33 mouse cellular contexts compared by ENCODE assay signal in genomic region chr4:155779498-155779897, GRCm38 (mm10). TPM values are rescaled to one million over a fixed set of nuclear protein-coding genes. Genes with fewer than 3 reads are reported as not detected.
DNase-seq lines count a peak whose midpoint lies in the region; TF ChIP-seq lines count a peak whose summit lies in the region.
"Had no signal": no experiment of that assay in that cellular context is flagged by ENCODE, and none has a peak within 500 bp of the region (broad histone marks: within the 10 kb centered on the region; RNA-seq: fewer than 3 reads in every experiment).

No protein-coding gene starts in this region.

- peaks cover 25% of the 10 kb centered on the region for H3K4me1 ChIP-seq in brown adipose tissue, adult 24 weeks (ENCODE audit: control insufficient read depth, insufficient read depth, insufficient read length, low read length)

- DNase-seq in gastrocnemius, adult 2 months = no peak
- DNase-seq in gastrocnemius, adult 8-10 months (ENCODE audit: low spot score in 2 of 2) = no peak
- peak; percentile 31 for DNase-seq in 3T3-L1 (ENCODE audit: low read depth, low spot score)
- DNase-seq in spleen, adult 18-20 months = no peak
- no peak for DNase-seq in right cerebral cortex, postnatal 4 days
- DNase-seq: adrenal gland, postnatal 10 days; adrenal gland, postnatal 36 days; B cell, adult 2 months; cerebellum, adult 11 months; cerebellum, adult 8-10 months; cerebellum, postnatal 36 days; embryo, embryonic 11 days; gastrocnemius, postnatal 25 days; heart, adult 18-20 months had no signal

- H3K27ac ChIP-seq in gastrocnemius, adult 2 months = peak overlapping the region; percentile 97
- H3K27ac ChIP-seq in brown adipose tissue, adult 24 weeks (replicated peaks; ENCODE audit: low read depth, low read length) = peak overlapping the region; percentile 75; the same call in 1 of the 2 replicates
- H3K27ac ChIP-seq: embryonic facial prominence, embryonic 10.5 days; embryonic facial prominence, embryonic 13.5 days; forebrain, embryonic 10.5 days; forebrain, embryonic 13.5 days; hindbrain, embryonic 12.5 days; hindbrain, embryonic 15.5 days had no signal

- intact Hi-C loops in gastrocnemius, adult 2 months (cut with DNase I) = no loop called here

- no peak for TF ChIP-seq CTCF in gastrocnemius, adult 2 months (IDR thresholded peaks at IDR 0.05)

- no peak overlapping the region for H3K4me3 ChIP-seq in gastrocnemius, adult 2 months
- H3K4me3 ChIP-seq in brown adipose tissue, adult 24 weeks (ENCODE audit: insufficient read depth, low read depth, low read length) = no peak overlapping the region
- H3K4me3 ChIP-seq: embryonic facial prominence, embryonic 10.5 days; embryonic facial prominence, embryonic 13.5 days; forebrain, embryonic 10.5 days; forebrain, embryonic 13.5 days; hindbrain, embryonic 12.5 days; hindbrain, embryonic 15.5 days had no signal

RNA-seq across cellular contexts. Expression of gene Vwa1, which starts 5.0 kb away (rescaled TPM):
- 1 to 10 TPM; 4.8 to 7.4 TPM for total RNA-seq in gastrocnemius, adult 2 months (2021)
- 1 to 10 TPM; 4.0 to 8.9 (median 6.2) TPM for total RNA-seq in gastrocnemius, adult 8-10 months (2022)
- polyA plus RNA-seq in brown adipose tissue, adult 24 weeks (2012; ENCODE audit: insufficient read depth, insufficient read length, missing spikeins) = 2.3 and 3.9 TPM in 2 replicates

RNA-seq across cellular contexts. Expression of gene Tmem88b, which starts 6.2 kb away (rescaled TPM):
- total RNA-seq in gastrocnemius, adult 2 months (2021) = 1 to 10 TPM in 1 of 2 experiments, under 1 TPM in 1; 0.66 to 1.1 TPM
- under 1 TPM; 0.21 to 0.72 (median 0.31) TPM for total RNA-seq in gastrocnemius, adult 8-10 months (2022)
- 0.42 and 0.67 TPM in 2 replicates for polyA plus RNA-seq in brown adipose tissue, adult 24 weeks (2012; ENCODE audit: insufficient read depth, insufficient read length, missing spikeins)
- polyA plus RNA-seq: CD4-positive, CD25-positive, alpha-beta regulatory T cell, adult 4 months had no signal

RNA-seq across cellular contexts. Expression of gene Ankrd65, which starts 10.7 kb away (rescaled TPM):
- not detected for total RNA-seq in gastrocnemius, adult 2 months (2021)
- not detected for total RNA-seq in gastrocnemius, adult 8-10 months (2022)
- polyA plus RNA-seq in brown adipose tissue, adult 24 weeks (2012; ENCODE audit: insufficient read depth, insufficient read length, missing spikeins) = not detected in 2 replicates
- total RNA-seq: adrenal gland, postnatal 10 days; adrenal gland, postnatal 36 days; gastrocnemius, adult 18-20 months; gastrocnemius, postnatal 25 days; heart, adult 18-20 months; heart, postnatal 25 days; hematopoietic stem cell, adult 5-6 weeks had no signal
- polyA plus RNA-seq: activated CD4-positive, CD25-positive, alpha-beta regulatory T cell, adult 4 months; CD4-positive, CD25-positive, alpha-beta regulatory T cell, adult 4 months; cortical plate, adult 2 months; embryonic facial prominence, embryonic 10.5 days; forebrain, embryonic 10.5 days; forebrain, embryonic 13.5 days; forebrain, embryonic 16.5 days; heart, embryonic 11.5 days; heart, embryonic 14.5 days; heart, postnatal 0 days; hindbrain, embryonic 12.5 days; hindbrain, embryonic 15.5 days; intestine, embryonic 14.5 days; intestine, postnatal 0 days had no signal

RNA-seq across cellular contexts. Expression of gene Atad3a, which starts 18.6 kb away (rescaled TPM):
- total RNA-seq in gastrocnemius, adult 2 months (2021) = 10 to 100 TPM; 25.4 to 35.3 TPM
- total RNA-seq in gastrocnemius, adult 8-10 months (2022) = 10 to 100 TPM; 23.8 to 25.1 (median 23.9) TPM
- polyA plus RNA-seq in brown adipose tissue, adult 24 weeks (2012; ENCODE audit: insufficient read depth, insufficient read length, missing spikeins) = 57.0 and 74.0 TPM in 2 replicates

RNA-seq across cellular contexts. Expression of gene Mrpl20, which starts 23.2 kb away (rescaled TPM):
- total RNA-seq in gastrocnemius, adult 2 months (2021) = 10 to 100 TPM; 39.0 to 52.7 TPM
- total RNA-seq in gastrocnemius, adult 8-10 months (2022) = 10 to 100 TPM; 46.2 to 50.5 (median 47.7) TPM
- polyA plus RNA-seq in brown adipose tissue, adult 24 weeks (2012; ENCODE audit: insufficient read depth, insufficient read length, missing spikeins) = 367 and 416 TPM in 2 replicates
